Mouse (Mus musculus) neural tube, embryonic 11.5 days (tissue): ENCODE measurements around the gene Gm17359. TPM values are rescaled to one million over a fixed set of nuclear protein-coding genes. Genes with fewer than 3 reads are reported as not detected.
"Not testable (repeated sequence)": the region's sequence is repeated elsewhere in the genome, so short reads cannot be mapped to it uniquely, and the experiment has no call there.

Experiments
- ATAC-seq: fragments of 200-750 bp; cut with Nextera tagmentation; 2 replicates; pipeline ENCODE4 v1.8.0; 2017; ENCODE audit warnings: moderate number of reproducible peaks, mild to moderate bottlenecking, moderate TSS enrichment, moderate library complexity; ENCODE audit not compliant: insufficient read depth, low FRiP score, low TSS enrichment
- DNase-seq: peaks from one replicate; pipeline ENCODE4 v3.0.0-alpha.2; 2015; ENCODE audit warnings: low spot score
- H3K27ac ChIP-seq: fragments of 300-500 bp; sonication (generic); 2 replicates; pipeline ENCODE4 v1.5.1; 2014; ENCODE audit warnings: low read depth, mild to moderate bottlenecking, low read length
- H3K27me3 ChIP-seq: fragments of 300-500 bp; sonication (generic); 2 replicates; pipeline ENCODE4 v1.6.1; 2014; ENCODE audit warnings: mild to moderate bottlenecking, low read length, mixed read lengths; ENCODE audit not compliant: control insufficient read depth, insufficient read depth
- H3K36me3 ChIP-seq: fragments of 300-500 bp; sonication (generic); 2 replicates; pipeline ENCODE4 v1.6.1; 2014; ENCODE audit warnings: mild to moderate bottlenecking, low read length, moderate library complexity, mixed read lengths; ENCODE audit not compliant: control insufficient read depth, insufficient read depth
- H3K4me1 ChIP-seq: fragments of 300-500 bp; sonication (generic); 2 replicates; pipeline ENCODE4 v1.6.1; 2014; ENCODE audit warnings: low read length, mixed read lengths; ENCODE audit not compliant: control insufficient read depth, insufficient read depth
- H3K4me2 ChIP-seq: fragments of 300-500 bp; sonication (generic); 2 replicates; pipeline ENCODE4 v1.6.1; 2014; ENCODE audit warnings: low read depth, mild to moderate bottlenecking, moderate library complexity
- H3K4me3 ChIP-seq: fragments of 300-500 bp; sonication (generic); 2 replicates; pipeline ENCODE4 v1.5.1; 2014; ENCODE audit warnings: low read depth, low read length
- H3K9ac ChIP-seq: fragments of 300-500 bp; sonication (generic); 2 replicates; pipeline ENCODE4 v1.6.1; 2014; ENCODE audit warnings: mild to moderate bottlenecking, low read length
- H3K9me3 ChIP-seq: fragments of 300-500 bp; sonication (generic); 2 replicates; pipeline ENCODE4 v1.6.1; 2016; ENCODE audit warnings: low read length; ENCODE audit not compliant: control insufficient read depth
- WGBS: fragments of 180-500 bp; shearing (Covaris S2); extraction: QIAGEN DNeasy Blood & Tissue Kit; methylation state at CpG from one replicate; pipeline ENCODE4 v1.1.7; 2014; 5-methylcytosine and 5-hydroxymethylcytosine counted together
- polyA plus RNA-seq: library from polyadenylated mRNA; unstranded; fragments of >200 nt; fragmentation: Nextera tagmentation; extraction: Ambion mirVana; gene quantifications from 2 replicates; pipeline ENCODE4 v1.2.1, GENCODE M21; 2014

Gm17359 gene
- polyA plus RNA-seq, 1 experiment from 2014 or later = 0.31 TPM

GRCm38 (mm10) chr3:79438276-79438675 is 101.8 kb downstream of the Gm17359 start:
- Histone ChIP-seq H3K9me3 (no peaks in the 10 kb centered on the region), H3K27me3 (no peaks in the 10 kb centered on the region), H3K36me3 (no peaks in the 10 kb centered on the region), H3K27ac (no peak overlapping the region), H3K9ac (no peak overlapping the region), H3K4me1 (no peaks in the 10 kb centered on the region), H3K4me3 (no peak overlapping the region), H3K4me2 (no peak overlapping the region)
- 99% methylated on average over 3 of the region's 3 CpGs for WGBS
- no peak for ATAC-seq
- no peak for DNase-seq

- DNase-seq = no peak
- Histone ChIP-seq H3K27ac (no peak overlapping the region), H3K4me3 (no peak overlapping the region), H3K9me3 (no peaks in the 10 kb centered on the region), H3K36me3 (no peaks in the 10 kb centered on the region), H3K27me3 (no peaks in the 10 kb centered on the region), H3K9ac (no peak overlapping the region), H3K4me2 (no peak overlapping the region), H3K4me1 (no peaks in the 10 kb centered on the region)
- 75% methylated on average over 12 of the region's 12 CpGs for WGBS
- no peak for ATAC-seq
These were observed 104.6 kb downstream of the Gm17359 start for GRCm38 (mm10) chr3:79440976-79441491.

GRCm38 (mm10) chr3:79443850-79444249 is 107.4 kb downstream of the Gm17359 start:
- Histone ChIP-seq H3K4me2 (no peak overlapping the region), H3K36me3 (no peaks in the 10 kb centered on the region), H3K4me1 (no peaks in the 10 kb centered on the region), H3K9me3 (no peaks in the 10 kb centered on the region), H3K9ac (no peak overlapping the region), H3K27me3 (no peaks in the 10 kb centered on the region), H3K4me3 (no peak overlapping the region), H3K27ac (no peak overlapping the region)
- 60% methylated on average over 4 of the region's 4 CpGs for WGBS
- DNase-seq = no peak
- no peak for ATAC-seq

- Histone ChIP-seq H3K27me3 (no peaks in the 10 kb centered on the region), H3K4me2 (no peak overlapping the region), H3K27ac (no peak overlapping the region), H3K4me3 (no peak overlapping the region), H3K9me3 (no peaks in the 10 kb centered on the region), H3K9ac (no peak overlapping the region), H3K4me1 (no peaks in the 10 kb centered on the region), H3K36me3 (no peaks in the 10 kb centered on the region)
- no peak for ATAC-seq
- 83% methylated on average over 8 of the region's 8 CpGs for WGBS
- DNase-seq = no peak
These were observed 108.6 kb downstream of the Gm17359 start for GRCm38 (mm10) chr3:79445041-79445440.

GRCm38 (mm10) chr3:79446124-79446523 is 109.7 kb downstream of the Gm17359 start:
- WGBS = 90% methylated on average over 4 of the region's 4 CpGs

GRCm38 (mm10) chr3:79446648-79447047 is 110.2 kb downstream of the Gm17359 start:
- H3K27me3 ChIP-seq, H3K4me1 ChIP-seq, H3K9me3 ChIP-seq, H3K36me3 ChIP-seq, ATAC-seq, H3K27ac ChIP-seq, H3K9ac ChIP-seq, H3K4me3 ChIP-seq, DNase-seq, H3K4me2 ChIP-seq: not testable (repeated sequence)
- 73% methylated on average over 3 of the region's 3 CpGs for WGBS

More at GRCm38 (mm10) chr3:79446124-79446523, 109.7 kb downstream of the Gm17359 start:
- H3K9ac ChIP-seq = no peak overlapping the region
- H3K4me2 ChIP-seq = no peak overlapping the region
- ATAC-seq (no peak), DNase-seq (no peak)
- H3K4me1 ChIP-seq = no peaks in the 10 kb centered on the region
- no peaks in the 10 kb centered on the region for H3K9me3 ChIP-seq
- no peak overlapping the region for H3K27ac ChIP-seq
- no peak overlapping the region for H3K4me3 ChIP-seq
- H3K36me3 ChIP-seq = no peaks in the 10 kb centered on the region
- H3K27me3 ChIP-seq = no peaks in the 10 kb centered on the region

GRCm38 (mm10) chr3:79448421-79448820 is 112.0 kb downstream of the Gm17359 start:
- no peak for DNase-seq
- ATAC-seq = no peak
- H3K27me3 ChIP-seq = no peaks in the 10 kb centered on the region
- H3K9ac ChIP-seq = no peak overlapping the region
- WGBS = 89% methylated on average over 5 of the region's 5 CpGs
- no peak overlapping the region for H3K4me3 ChIP-seq
- H3K36me3 ChIP-seq = no peaks in the 10 kb centered on the region
- H3K4me1 ChIP-seq = no peaks in the 10 kb centered on the region
- H3K4me2 ChIP-seq = no peak overlapping the region
- no peak overlapping the region for H3K27ac ChIP-seq
- H3K9me3 ChIP-seq = no peaks in the 10 kb centered on the region

GRCm38 (mm10) chr3:79449361-79449760 is 112.9 kb downstream of the Gm17359 start:
- H3K27me3 ChIP-seq = no peaks in the 10 kb centered on the region
- WGBS = 62% methylated on average over 7 of the region's 7 CpGs
- H3K4me3 ChIP-seq = no peak overlapping the region
- ATAC-seq (no peak), DNase-seq (no peak)
- no peaks in the 10 kb centered on the region for H3K4me1 ChIP-seq
- no peak overlapping the region for H3K9ac ChIP-seq
- no peak overlapping the region for H3K4me2 ChIP-seq
- no peaks in the 10 kb centered on the region for H3K9me3 ChIP-seq
- no peak overlapping the region for H3K27ac ChIP-seq
- no peaks in the 10 kb centered on the region for H3K36me3 ChIP-seq

- Histone ChIP-seq H3K36me3 (no peaks in the 10 kb centered on the region; the same call in none of the 2 replicates), H3K4me1 (no peaks in the 10 kb centered on the region), H3K4me3 (no peak overlapping the region), H3K27me3 (no peaks in the 10 kb centered on the region), H3K27ac (peak overlapping the region; percentile 62), H3K9ac (no peak overlapping the region), H3K4me2 (no peak overlapping the region), H3K9me3 (no peaks in the 10 kb centered on the region)
- DNase-seq (peak; percentile 73), ATAC-seq (peak; percentile 90)
- WGBS = 50% methylated on average over 14 of the region's 14 CpGs
These were observed 116.3 kb downstream of the Gm17359 start for GRCm38 (mm10) chr3:79452696-79453263.
